Mouse (Mus musculus) forebrain, embryonic 16.5 days (tissue): ENCODE results near the gene Fbxo40. TPM values are rescaled to one million over a fixed set of nuclear protein-coding genes. Genes with fewer than 3 reads are reported as not detected.

Source experiments
- ATAC-seq: fragments of 200-750 bp; cut with Nextera tagmentation; 2 replicates; pipeline ENCODE4 v1.8.0; 2017; ENCODE audit warnings: mild to moderate bottlenecking, moderate library complexity
- H3K27ac ChIP-seq: fragments of 300-500 bp; sonication (generic); 2 replicates; pipeline ENCODE4 v1.5.1; 2014; ENCODE audit warnings: low read length, control low read depth
- H3K27me3 ChIP-seq: fragments of 300-500 bp; sonication (generic); replicated peaks from 2 replicates; pipeline ENCODE4 v1.6.1; 2014; ENCODE audit warnings: low read length; ENCODE audit not compliant: control insufficient read depth, insufficient read depth
- H3K36me3 ChIP-seq: fragments of 300-500 bp; sonication (generic); 2 replicates; pipeline ENCODE4 v1.6.1; 2014; ENCODE audit not compliant: control insufficient read depth, insufficient read depth
- H3K4me1 ChIP-seq: fragments of 300-500 bp; sonication (generic); replicated peaks from 2 replicates; pipeline ENCODE4 v1.6.1; 2014; ENCODE audit warnings: low read length; ENCODE audit not compliant: control insufficient read depth, insufficient read depth
- H3K4me2 ChIP-seq: fragments of 300-500 bp; sonication (generic); 2 replicates; pipeline ENCODE4 v1.6.1; 2014; ENCODE audit warnings: mild to moderate bottlenecking, low read length, control low read depth
- H3K4me3 ChIP-seq: fragments of 300-500 bp; sonication (generic); replicated peaks from 2 replicates; pipeline ENCODE4 v1.5.1; 2014; ENCODE audit warnings: mild to moderate bottlenecking, low read length, control low read depth
- H3K9ac ChIP-seq: fragments of 300-500 bp; sonication (generic); replicated peaks from 2 replicates; pipeline ENCODE4 v1.6.1; 2014; ENCODE audit warnings: low read depth, low read length, control low read depth
- H3K9me3 ChIP-seq: fragments of 300-500 bp; sonication (generic); 2 replicates; pipeline ENCODE4 v1.6.1; 2016; ENCODE audit warnings: low read length; ENCODE audit not compliant: control insufficient read depth
- WGBS: fragments of 180-500 bp; shearing (Covaris S2); extraction: QIAGEN DNeasy Blood & Tissue Kit; methylation state at CpG from one replicate; pipeline ENCODE4 v1.1.7; 2014; 5-methylcytosine and 5-hydroxymethylcytosine counted together
- polyA plus RNA-seq: library from polyadenylated mRNA; unstranded; fragments of >200 nt; fragmentation: Nextera tagmentation; extraction: Ambion mirVana; gene quantifications from 2 replicates; pipeline ENCODE4 v1.2.1, GENCODE M21; 2015

Gene Fbxo40
- 0.08 and 0.15 TPM in 2 replicates for polyA plus RNA-seq

DNA sequence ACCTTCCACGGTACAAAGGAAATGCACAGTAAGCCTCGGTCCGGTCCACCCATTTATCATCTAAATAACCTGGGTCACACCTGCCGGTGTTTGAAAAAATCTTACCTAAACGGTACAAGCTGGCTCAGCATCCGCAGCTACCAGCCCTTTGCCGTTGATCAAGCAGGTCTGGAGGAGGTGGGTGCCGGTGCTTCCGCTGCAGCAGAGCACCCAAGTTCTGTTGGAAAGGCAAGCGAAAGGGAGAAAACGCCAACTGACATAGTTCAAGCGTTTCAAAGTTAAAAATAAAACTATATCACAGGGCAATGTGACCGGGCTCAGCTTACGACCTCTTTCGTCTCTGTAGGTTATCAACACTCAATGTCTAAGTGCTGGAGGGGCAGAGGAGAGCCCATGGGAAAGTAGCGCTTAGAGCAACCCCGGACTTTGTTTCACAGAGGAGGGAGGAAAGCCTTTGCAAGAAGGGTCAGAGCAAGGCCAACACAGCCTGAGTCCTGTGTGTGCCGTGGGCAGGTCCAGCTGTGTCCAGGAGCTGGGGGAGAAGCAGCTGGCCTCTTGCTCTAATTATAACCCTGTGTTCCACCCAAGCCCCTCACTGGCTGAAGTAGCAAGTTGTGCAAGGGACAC, at the start of gene Fbxo40:
Gene Fbxo40 (minus strand): TSS at position 469 of the 627 bp plus-strand sequence.
- Histone ChIP-seq H3K9ac (no peak within 1 kb of the TSS), H3K27ac (no peak within 1 kb of the TSS), H3K4me1 (no peaks in the 10 kb centered on the region), H3K4me2 (no peak within 1 kb of the TSS), H3K4me3 (no peak within 1 kb of the TSS), H3K27me3 (no peaks in the 10 kb centered on the region), H3K9me3 (no peaks in the 10 kb centered on the region), H3K36me3 (no peaks in the 10 kb centered on the region)
- WGBS, result 87% methylated on average over 18 of the region's 18 CpGs
- ATAC-seq, result no peak

- no peaks in the 10 kb centered on the region for H3K27me3 ChIP-seq
- no peaks in the 10 kb centered on the region for H3K4me1 ChIP-seq
- no peaks in the 10 kb centered on the region for H3K9me3 ChIP-seq
- 96% methylated on average over 8 of the region's 8 CpGs for WGBS
- H3K36me3 ChIP-seq, result no peaks in the 10 kb centered on the region
- H3K9ac ChIP-seq, result no peak overlapping the region
- no peak overlapping the region for H3K4me3 ChIP-seq
- no peak overlapping the region for H3K27ac ChIP-seq
- ATAC-seq, result no peak
- H3K4me2 ChIP-seq, result no peak overlapping the region
These were observed 44.5 kb upstream of the Fbxo40 start for GRCm38 (mm10) chr16:37034751-37035150.

GRCm38 (mm10) chr16:37031996-37032395, 41.7 kb upstream of the Fbxo40 start:
- Histone ChIP-seq H3K9me3 (no peaks in the 10 kb centered on the region), H3K36me3 (no peaks in the 10 kb centered on the region), H3K9ac (no peak overlapping the region), H3K4me2 (no peak overlapping the region), H3K4me1 (no peaks in the 10 kb centered on the region), H3K4me3 (no peak overlapping the region), H3K27me3 (no peaks in the 10 kb centered on the region), H3K27ac (no peak overlapping the region)
- whole genome bisulfite sequencing, result 80% methylated on average over 3 of the region's 3 CpGs
- no peak for ATAC-seq

DNA sequence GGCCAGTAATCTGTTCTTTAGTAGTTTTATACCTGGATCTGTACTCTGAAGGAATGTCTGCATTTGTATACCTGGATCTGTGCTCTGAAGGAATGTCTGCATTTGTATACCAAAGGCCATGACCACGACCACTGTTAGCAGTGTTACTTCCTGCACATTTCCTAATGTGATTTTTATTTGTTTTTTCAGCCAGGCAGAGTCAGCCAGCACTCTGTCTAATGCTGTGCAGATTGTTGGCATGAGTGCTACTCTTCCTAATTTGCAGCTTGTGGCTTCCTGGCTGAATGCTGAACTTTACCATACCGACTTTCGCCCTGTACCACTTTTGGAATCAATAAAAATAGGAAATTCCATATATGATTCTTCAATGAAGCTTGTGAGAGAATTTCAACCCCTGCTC, 37.3 kb upstream of the Fbxo40 start:
- Histone ChIP-seq H3K36me3 (0 out of 2 replicates have a peak, but pooled peaks cover 2% of the 10 kb centered on the region), H3K9me3 (no peaks in the 10 kb centered on the region), H3K27me3 (no peaks in the 10 kb centered on the region), H3K4me3 (no peak overlapping the region), H3K9ac (no peak overlapping the region), H3K4me2 (no peak overlapping the region), H3K27ac (no peak overlapping the region), H3K4me1 (no peaks in the 10 kb centered on the region)
- ATAC-seq, result no peak
- 93% methylated on average over 3 of the region's 3 CpGs for WGBS

GRCm38 (mm10) chr16:37012336-37012735, 22.1 kb upstream of the Fbxo40 start:
- ATAC-seq, result no peak
- Histone ChIP-seq H3K36me3 (no peaks in the 10 kb centered on the region), H3K9ac (peak overlapping the region; percentile 71), H3K4me3 (peak overlapping the region; percentile 79), H3K27me3 (no peaks in the 10 kb centered on the region), H3K4me2 (peak overlapping the region; percentile 96), H3K27ac (no peak overlapping the region), H3K9me3 (no peaks in the 10 kb centered on the region), H3K4me1 (peaks cover 9% of the 10 kb centered on the region)
- 59% methylated on average over 5 of the region's 5 CpGs for WGBS

- Histone ChIP-seq H3K4me1 (peaks cover 9% of the 10 kb centered on the region), H3K4me3 (peak overlapping the region; percentile 79), H3K9ac (peak overlapping the region; percentile 71), H3K4me2 (peak overlapping the region; percentile 96), H3K27ac (no peak overlapping the region), H3K27me3 (no peaks in the 10 kb centered on the region), H3K9me3 (no peaks in the 10 kb centered on the region), H3K36me3 (no peaks in the 10 kb centered on the region)
- under 1% methylated on average over 26 of the region's 26 CpGs for WGBS
- ATAC-seq, result no peak
These were observed 21.6 kb upstream of the Fbxo40 start for GRCm38 (mm10) chr16:37011922-37012289.

- peaks cover 9% of the 10 kb centered on the region for H3K4me1 ChIP-seq
- H3K9me3 ChIP-seq, result no peaks in the 10 kb centered on the region
- H3K4me2 ChIP-seq, result peak within 1 kb of the TSS; percentile 96
- peak within 1 kb of the TSS; percentile 71 for H3K9ac ChIP-seq
- H3K27ac ChIP-seq, result no peak within 1 kb of the TSS
- ATAC-seq, result peak; percentile 100
- no peaks in the 10 kb centered on the region for H3K36me3 ChIP-seq
- 5% methylated on average over 30 of the region's 30 CpGs for WGBS
- H3K4me3 ChIP-seq, result peak within 1 kb of the TSS; percentile 79
- H3K27me3 ChIP-seq, result no peaks in the 10 kb centered on the region
These were observed 21.0 kb upstream of the Fbxo40 start, which contains the start of gene Polq for GRCm38 (mm10) chr16:37011061-37011921. Polq (plus strand) TSS chr16:37011786.

GRCm38 (mm10) chr16:37010370-37010769, 20.1 kb upstream of the Fbxo40 start:
- peak; percentile 46 for ATAC-seq
- no peak overlapping the region for H3K4me2 ChIP-seq
- no peak overlapping the region for H3K9ac ChIP-seq
- H3K27ac ChIP-seq, result no peak overlapping the region
- H3K27me3 ChIP-seq, result no peaks in the 10 kb centered on the region
- no peaks in the 10 kb centered on the region for H3K9me3 ChIP-seq
- no peak overlapping the region for H3K4me3 ChIP-seq
- WGBS, result 50% methylated on average over 4 of the region's 4 CpGs
- H3K36me3 ChIP-seq, result no peaks in the 10 kb centered on the region
- peaks cover 9% of the 10 kb centered on the region for H3K4me1 ChIP-seq

DNA sequence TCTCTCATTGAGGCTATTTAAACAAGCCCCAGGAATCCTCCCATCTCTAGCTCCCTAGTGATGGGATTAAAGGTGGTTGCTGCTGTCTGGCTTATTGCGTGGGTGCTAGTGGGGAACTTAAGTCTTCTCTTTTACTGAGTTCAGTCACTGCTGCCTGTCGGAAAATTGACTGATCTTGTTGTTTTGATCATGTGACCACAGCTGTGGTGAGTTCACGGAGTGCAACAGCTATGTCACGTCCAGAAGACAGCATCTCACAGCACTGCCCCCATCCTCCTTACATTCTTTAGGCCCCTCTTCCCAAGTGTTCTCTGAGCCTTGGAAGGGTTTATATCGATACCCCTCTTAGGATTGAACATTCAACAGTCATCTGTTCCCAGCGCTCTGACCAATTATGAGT, 19.0 kb upstream of the Fbxo40 start:
- H3K9ac ChIP-seq, result no peak overlapping the region
- ATAC-seq, result no peak
- no peak overlapping the region for H3K4me3 ChIP-seq
- H3K27ac ChIP-seq, result no peak overlapping the region
- H3K4me1 ChIP-seq, result peaks cover 9% of the 10 kb centered on the region
- 73% methylated on average over 6 of the region's 6 CpGs for whole genome bisulfite sequencing
- no peaks in the 10 kb centered on the region for H3K27me3 ChIP-seq
- H3K36me3 ChIP-seq, result no peaks in the 10 kb centered on the region
- H3K4me2 ChIP-seq, result no peak overlapping the region
- no peaks in the 10 kb centered on the region for H3K9me3 ChIP-seq
